Mouse (Mus musculus): ENCODE data around the gene Wapl. TPM values are rescaled to one million over a fixed set of nuclear protein-coding genes. Genes with fewer than 3 reads are reported as not detected.

Gene Wapl
- polyA plus RNA-seq, 1 experiment: 12.1 TPM

DNA sequence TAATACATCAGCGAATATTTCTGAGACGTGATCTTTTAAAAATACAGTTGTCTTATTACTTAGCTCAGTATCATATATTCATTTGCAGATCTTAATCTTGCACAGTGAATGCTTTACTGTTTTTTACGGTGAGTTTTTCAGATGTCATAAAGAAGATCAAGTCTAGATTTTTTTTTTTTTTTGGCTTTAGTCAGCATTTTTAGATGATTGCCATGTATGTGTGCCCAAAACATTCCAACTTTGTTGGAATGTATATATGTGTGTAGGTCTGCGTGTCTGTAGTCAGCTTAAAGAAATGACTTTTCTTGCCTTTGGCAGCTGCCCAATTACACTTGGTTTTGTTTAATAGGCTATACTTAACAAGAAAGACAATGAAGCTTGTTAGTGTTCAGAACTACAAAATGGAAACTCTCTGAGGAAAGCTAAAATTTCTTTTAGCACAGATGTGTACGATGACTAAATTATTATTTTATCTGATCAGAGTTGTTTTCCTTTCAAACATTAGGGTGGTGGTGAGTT, 1.7 kb downstream of the Wapl start:
- H3K79me2 ChIP-seq (ENCODE audit: control insufficient read depth, insufficient read depth): peaks cover 70% of the 10 kb centered on the region
- H3K27me3 ChIP-seq (ENCODE audit: control insufficient read depth, insufficient read depth, insufficient read length): no peaks in the 10 kb centered on the region
- TF ChIP-seq TCF12 (IDR thresholded peaks at IDR 0.05; ENCODE audit: insufficient read depth, poor library complexity, severe bottlenecking) (no peak), USF1 (IDR thresholded peaks at IDR 0.05; ENCODE audit: low read depth) (no peak), SRF (IDR thresholded peaks at IDR 0.05; ENCODE audit: control insufficient read depth, insufficient read length, low read depth) (no peak), REST (IDR thresholded peaks at IDR 0.05; ENCODE audit: insufficient read depth, insufficient read length) (no peak), MAX (IDR thresholded peaks at IDR 0.05; ENCODE audit: low read depth) (no peak), POLR2A (IDR thresholded peaks at IDR 0.05; ENCODE audit: insufficient read length, low read depth) (no peak), E2F4 (IDR thresholded peaks at IDR 0.05; ENCODE audit: insufficient read depth) (no peak), CEBPB (IDR thresholded peaks at IDR 0.05; ENCODE audit: insufficient read depth, poor library complexity, severe bottlenecking) (no peak), MYOD1 (IDR thresholded peaks at IDR 0.05; ENCODE audit: control insufficient read depth in 1 of 3, insufficient read length in 2 of 3, low read depth in 2 of 3) (no peak), MYOG (IDR thresholded peaks at IDR 0.05; ENCODE audit: control insufficient read depth in 1 of 3, insufficient read depth in 1 of 3, insufficient read length in 2 of 3, low read depth in 2 of 3) (no peak), TCF3 (IDR thresholded peaks at IDR 0.05; ENCODE audit: insufficient read length, low read depth) (no peak), POLR2AphosphoS2 (IDR thresholded peaks at IDR 0.05; ENCODE audit: insufficient read length, low read depth) (no peak)
- peak overlapping the region; percentile 86 for H3K4me3 ChIP-seq
- peaks cover 9% of the 10 kb centered on the region for H3K36me3 ChIP-seq (ENCODE audit: control insufficient read depth, insufficient read depth)
- peak overlapping the region; percentile 86 for H3K4me2 ChIP-seq (ENCODE audit: low read depth)
- no peak overlapping the region for H3ac ChIP-seq (ENCODE audit: control insufficient read depth, insufficient read length)

GRCm38 (mm10) chr14:34680815-34681214, 7.1 kb downstream of the Wapl start:
- Histone ChIP-seq H3K36me3 (ENCODE audit: control insufficient read depth, insufficient read depth) (peaks cover 17% of the 10 kb centered on the region), H3K4me3 (no peak overlapping the region), H3K79me2 (ENCODE audit: control insufficient read depth, insufficient read depth) (peaks cover 100% of the 10 kb centered on the region), H3K27me3 (ENCODE audit: control insufficient read depth, insufficient read depth, insufficient read length) (no peaks in the 10 kb centered on the region), H3K4me2 (ENCODE audit: low read depth) (no peak overlapping the region), H3ac (ENCODE audit: control insufficient read depth, insufficient read length) (no peak overlapping the region)
- TF ChIP-seq REST (IDR thresholded peaks at IDR 0.05; ENCODE audit: insufficient read depth, insufficient read length) (no peak), E2F4 (IDR thresholded peaks at IDR 0.05; ENCODE audit: insufficient read depth) (no peak), POLR2AphosphoS2 (IDR thresholded peaks at IDR 0.05; ENCODE audit: insufficient read length, low read depth) (no peak), TCF3 (IDR thresholded peaks at IDR 0.05; ENCODE audit: insufficient read length, low read depth) (no peak)

DNA sequence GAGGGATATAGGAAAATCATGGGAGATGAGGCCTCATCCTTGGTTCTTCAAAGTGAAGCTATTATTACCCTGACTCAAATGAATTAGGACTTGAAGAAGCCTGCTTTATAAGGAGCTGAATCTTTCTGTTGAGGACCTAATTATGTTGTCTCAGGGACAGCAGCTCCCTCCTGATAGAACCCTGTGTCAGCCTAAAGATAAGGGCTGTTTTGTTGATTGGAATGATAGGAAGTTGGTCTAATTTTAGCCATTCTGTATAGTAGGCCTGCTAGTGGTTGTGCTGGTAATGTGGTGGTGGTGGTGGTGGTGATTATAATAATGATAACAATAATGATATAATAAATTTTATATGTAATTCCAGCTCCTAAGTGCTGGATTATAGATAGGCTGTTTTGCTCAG, 11.3 kb downstream of the Wapl start:
- Histone ChIP-seq H3K27me3 (ENCODE audit: control insufficient read depth, insufficient read depth, insufficient read length) (no peaks in the 10 kb centered on the region), H3K4me2 (ENCODE audit: low read depth) (no peak overlapping the region), H3K36me3 (ENCODE audit: control insufficient read depth, insufficient read depth) (peaks cover 9% of the 10 kb centered on the region), H3ac (ENCODE audit: control insufficient read depth, insufficient read length) (no peak overlapping the region), H3K79me2 (ENCODE audit: control insufficient read depth, insufficient read depth) (peaks cover 95% of the 10 kb centered on the region), H3K4me3 (no peak overlapping the region)
- TF ChIP-seq USF1 (IDR thresholded peaks at IDR 0.05; ENCODE audit: low read depth): no peak
- TF ChIP-seq REST (IDR thresholded peaks at IDR 0.05; ENCODE audit: insufficient read depth, insufficient read length): no peak

DNA sequence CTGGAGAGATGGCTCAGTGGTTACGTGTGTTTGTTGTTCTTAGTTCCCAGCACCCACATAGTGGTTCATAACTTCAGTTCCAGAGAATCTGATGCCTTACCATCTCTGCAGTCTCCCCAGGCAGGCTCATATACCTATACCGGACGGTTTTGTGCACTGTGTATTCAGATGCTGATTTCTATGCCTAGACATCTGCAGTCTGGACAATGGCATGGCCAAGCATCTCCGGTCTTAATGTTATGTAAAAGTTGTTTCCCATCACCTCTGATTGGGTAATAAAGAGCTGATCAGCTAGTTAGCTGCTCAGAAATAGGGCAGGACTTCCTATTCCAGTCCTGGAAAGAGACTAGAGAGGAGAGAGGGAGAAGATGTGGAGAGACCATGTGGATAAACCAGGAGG, 20.2 kb downstream of the Wapl start:
- Histone ChIP-seq H3K27me3 (ENCODE audit: control insufficient read depth, insufficient read depth, insufficient read length) (no peaks in the 10 kb centered on the region), H3K4me3 (no peak overlapping the region), H3K4me2 (ENCODE audit: low read depth) (no peak overlapping the region), H3K36me3 (ENCODE audit: control insufficient read depth, insufficient read depth) (peaks cover 48% of the 10 kb centered on the region), H3K79me2 (ENCODE audit: control insufficient read depth, insufficient read depth) (peaks cover 35% of the 10 kb centered on the region), H3ac (ENCODE audit: control insufficient read depth, insufficient read length) (no peak overlapping the region)
- TF ChIP-seq SRF (IDR thresholded peaks at IDR 0.05; ENCODE audit: control insufficient read depth, insufficient read length, low read depth) (no peak), TCF12 (IDR thresholded peaks at IDR 0.05; ENCODE audit: insufficient read depth, poor library complexity, severe bottlenecking) (no peak), E2F4 (IDR thresholded peaks at IDR 0.05; ENCODE audit: insufficient read depth) (no peak), REST (IDR thresholded peaks at IDR 0.05; ENCODE audit: insufficient read depth, insufficient read length) (no peak), USF1 (IDR thresholded peaks at IDR 0.05; ENCODE audit: low read depth) (no peak), POLR2AphosphoS2 (IDR thresholded peaks at IDR 0.05; ENCODE audit: insufficient read length, low read depth) (no peak), MYOD1 (IDR thresholded peaks at IDR 0.05; ENCODE audit: control insufficient read depth in 1 of 3, insufficient read length in 2 of 3, low read depth in 2 of 3) (no peak), POLR2A (IDR thresholded peaks at IDR 0.05; ENCODE audit: insufficient read length, low read depth) (no peak), MAX (IDR thresholded peaks at IDR 0.05; ENCODE audit: low read depth) (no peak), CEBPB (IDR thresholded peaks at IDR 0.05; ENCODE audit: insufficient read depth, poor library complexity, severe bottlenecking) (no peak), TCF3 (IDR thresholded peaks at IDR 0.05; ENCODE audit: insufficient read length, low read depth) (no peak)

- Histone ChIP-seq H3K4me3 (no peak overlapping the region), H3K36me3 (ENCODE audit: control insufficient read depth, insufficient read depth) (peaks cover 46% of the 10 kb centered on the region), H3K79me2 (ENCODE audit: control insufficient read depth, insufficient read depth) (peaks cover 29% of the 10 kb centered on the region), H3K27me3 (ENCODE audit: control insufficient read depth, insufficient read depth, insufficient read length) (no peaks in the 10 kb centered on the region), H3K4me2 (ENCODE audit: low read depth) (no peak overlapping the region), H3ac (ENCODE audit: control insufficient read depth, insufficient read length) (no peak overlapping the region)
- TF ChIP-seq USF1 (IDR thresholded peaks at IDR 0.05; ENCODE audit: low read depth) (no peak), TCF3 (IDR thresholded peaks at IDR 0.05; ENCODE audit: insufficient read length, low read depth) (no peak), REST (IDR thresholded peaks at IDR 0.05; ENCODE audit: insufficient read depth, insufficient read length) (no peak), MYOG (IDR thresholded peaks at IDR 0.05; ENCODE audit: control insufficient read depth in 1 of 3, insufficient read depth in 1 of 3, insufficient read length in 2 of 3, low read depth in 2 of 3) (no peak), MYOD1 (IDR thresholded peaks at IDR 0.05; ENCODE audit: control insufficient read depth in 1 of 3, insufficient read length in 2 of 3, low read depth in 2 of 3) (no peak), MAX (IDR thresholded peaks at IDR 0.05; ENCODE audit: low read depth) (no peak), SRF (IDR thresholded peaks at IDR 0.05; ENCODE audit: control insufficient read depth, insufficient read length, low read depth) (no peak), CEBPB (IDR thresholded peaks at IDR 0.05; ENCODE audit: insufficient read depth, poor library complexity, severe bottlenecking) (no peak), E2F4 (IDR thresholded peaks at IDR 0.05; ENCODE audit: insufficient read depth) (no peak), TCF12 (IDR thresholded peaks at IDR 0.05; ENCODE audit: insufficient read depth, poor library complexity, severe bottlenecking) (no peak), POLR2AphosphoS2 (IDR thresholded peaks at IDR 0.05; ENCODE audit: insufficient read length, low read depth) (no peak), POLR2A (IDR thresholded peaks at IDR 0.05; ENCODE audit: insufficient read length, low read depth) (no peak)
Observed at GRCm38 (mm10) chr14:34697376-34697775, 23.6 kb downstream of the Wapl start.
